Mouse (Mus musculus) lung, embryonic 16.5 days (tissue): ENCODE data around the gene Tm2d3. TPM values are rescaled to one million over a fixed set of nuclear protein-coding genes. Genes with fewer than 3 reads are reported as not detected.

Experiments
- ATAC-seq: fragments of 200-750 bp; cut with Nextera tagmentation; 2 replicates; pipeline ENCODE4 v1.8.0; 2017; ENCODE audit warnings: low read depth, mild to moderate bottlenecking, moderate library complexity
- H3K27ac ChIP-seq: fragments of 300-500 bp; sonication (generic); 2 replicates; pipeline ENCODE4 v1.5.1; 2014; ENCODE audit warnings: mild to moderate bottlenecking, control low read depth, low read length
- H3K27me3 ChIP-seq: fragments of 300-500 bp; sonication (generic); 2 replicates; pipeline ENCODE4 v1.6.1; 2014; ENCODE audit warnings: low read depth, low read length, mixed read lengths; ENCODE audit not compliant: control insufficient read depth, insufficient read depth
- H3K36me3 ChIP-seq: fragments of 300-500 bp; sonication (generic); 2 replicates; pipeline ENCODE4 v1.6.1; 2014; ENCODE audit warnings: low read length; ENCODE audit not compliant: control insufficient read depth, insufficient read depth
- H3K4me1 ChIP-seq: fragments of 300-500 bp; sonication (generic); replicated peaks from 2 replicates; pipeline ENCODE4 v1.6.1; 2014; ENCODE audit warnings: low read length, mixed read lengths; ENCODE audit not compliant: control insufficient read depth, insufficient read depth
- H3K4me2 ChIP-seq: fragments of 300-500 bp; sonication (generic); 2 replicates; pipeline ENCODE4 v1.6.1; 2014; ENCODE audit warnings: low read depth, low read length, control low read depth
- H3K4me3 ChIP-seq: fragments of 300-500 bp; sonication (generic); 2 replicates; pipeline ENCODE4 v1.5.1; 2014; ENCODE audit warnings: mild to moderate bottlenecking, low read length, control low read depth
- H3K9ac ChIP-seq: fragments of 300-500 bp; sonication (generic); 2 replicates; pipeline ENCODE4 v1.6.1; 2014; ENCODE audit warnings: low read length, control low read depth
- H3K9me3 ChIP-seq: fragments of 300-500 bp; sonication (generic); 2 replicates; pipeline ENCODE4 v1.6.1; 2016; ENCODE audit warnings: low read length; ENCODE audit not compliant: control insufficient read depth
- WGBS: fragments of 180-500 bp; shearing (Covaris S2); extraction: QIAGEN DNeasy Blood & Tissue Kit; methylation state at CpG from one replicate; pipeline ENCODE4 v1.1.7; 2014; 5-methylcytosine and 5-hydroxymethylcytosine counted together
- polyA plus RNA-seq: library from polyadenylated mRNA; unstranded; fragments of >200 nt; fragmentation: Nextera tagmentation; extraction: Ambion mirVana; gene quantifications from 2 replicates; pipeline ENCODE4 v1.2.1, GENCODE M21; 2015

The Tm2d3 gene
- polyA plus RNA-seq = 79.6 and 93.7 TPM in 2 replicates

- no peak within 1 kb of the TSS for H3K4me2 ChIP-seq
- H3K9ac ChIP-seq = no peak within 1 kb of the TSS
- 82% methylated on average over 7 of the region's 7 CpGs for WGBS
These were observed at the start of gene Tm2d3 for GRCm38 (mm10) chr7:65690869-65691268. TSS of gene Tm2d3 (plus strand) at chr7:65691169.

GRCm38 (mm10) chr7:65642371-65643304, 48.3 kb upstream of the Tm2d3 start:
- 64% methylated on average over 6 of the region's 6 CpGs for WGBS
- no peak overlapping the region for H3K9ac ChIP-seq
- no peak overlapping the region for H3K27ac ChIP-seq
- H3K4me2 ChIP-seq = no peak overlapping the region
- no peaks in the 10 kb centered on the region for H3K9me3 ChIP-seq
- H3K27me3 ChIP-seq = no peaks in the 10 kb centered on the region
- peaks cover 16% of the 10 kb centered on the region for H3K4me1 ChIP-seq
- H3K4me3 ChIP-seq = no peak overlapping the region
- H3K36me3 ChIP-seq = no peaks in the 10 kb centered on the region
- ATAC-seq = no peak

More at GRCm38 (mm10) chr7:65690869-65691268, at the start of gene Tm2d3:
- ATAC-seq = no peak
- Histone ChIP-seq H3K4me3 (no peak within 1 kb of the TSS), H3K4me1 (peaks cover 14% of the 10 kb centered on the region), H3K36me3 (peaks cover 5% of the 10 kb centered on the region; the same call in 1 of the 2 replicates), H3K27ac (no peak within 1 kb of the TSS; the same call in 1 of the 2 replicates), H3K27me3 (no peaks in the 10 kb centered on the region), H3K9me3 (no peaks in the 10 kb centered on the region)

- Histone ChIP-seq H3K9me3 (no peaks in the 10 kb centered on the region), H3K36me3 (no peaks in the 10 kb centered on the region; the same call in 1 of the 2 replicates), H3K27ac (peak overlapping the region; percentile 49), H3K27me3 (no peaks in the 10 kb centered on the region), H3K4me1 (peaks cover 16% of the 10 kb centered on the region), H3K9ac (no peak overlapping the region), H3K4me3 (peak overlapping the region; percentile 74), H3K4me2 (peak overlapping the region; percentile 96)
- WGBS = 14% methylated on average over 6 of the region's 6 CpGs
- ATAC-seq = peak; percentile 54
These were observed 47.0 kb upstream of the Tm2d3 start for GRCm38 (mm10) chr7:65643861-65644421.

- H3K4me3 ChIP-seq = peak within 1 kb of the TSS; percentile 74
- peak within 1 kb of the TSS; percentile 92 for H3K27ac ChIP-seq
- under 1% methylated on average over 62 of the region's 64 CpGs for WGBS
- H3K27me3 ChIP-seq = no peaks in the 10 kb centered on the region
- H3K9me3 ChIP-seq = peaks cover 5% of the 10 kb centered on the region; the same call in 1 of the 2 replicates
- H3K36me3 ChIP-seq = peaks cover 6% of the 10 kb centered on the region
- H3K4me2 ChIP-seq = peak within 1 kb of the TSS; percentile 96
- H3K4me1 ChIP-seq = peaks cover 16% of the 10 kb centered on the region
- peak within 1 kb of the TSS; percentile 76 for H3K9ac ChIP-seq
- peak; percentile 97 for ATAC-seq
These were observed 46.2 kb upstream of the Tm2d3 start, which contains the start of gene Tarsl2 for GRCm38 (mm10) chr7:65644643-65645351. TSS of gene Tarsl2 (plus strand) at chr7:65644898.

GRCm38 (mm10) chr7:65645996-65646395, 45.0 kb upstream of the Tm2d3 start:
- Histone ChIP-seq H3K9ac (no peak overlapping the region), H3K27me3 (no peaks in the 10 kb centered on the region), H3K9me3 (peaks cover 5% of the 10 kb centered on the region; the same call in 1 of the 2 replicates)

GRCm38 (mm10) chr7:65650662-65651061, 40.3 kb upstream of the Tm2d3 start:
- H3K27me3 ChIP-seq = no peaks in the 10 kb centered on the region
- H3K9me3 ChIP-seq = peaks cover 5% of the 10 kb centered on the region; the same call in 1 of the 2 replicates
- 83% methylated on average over 4 of the region's 4 CpGs for WGBS
- no peak for ATAC-seq
- 0 out of 2 replicates have a peak, but pooled peaks cover 3% of the 10 kb centered on the region for H3K4me1 ChIP-seq
- no peak overlapping the region for H3K27ac ChIP-seq
- peaks cover 6% of the 10 kb centered on the region for H3K36me3 ChIP-seq
- H3K9ac ChIP-seq = no peak overlapping the region
- H3K4me3 ChIP-seq = no peak overlapping the region
- no peak overlapping the region for H3K4me2 ChIP-seq

More at GRCm38 (mm10) chr7:65645996-65646395, 45.0 kb upstream of the Tm2d3 start:
- Histone ChIP-seq H3K36me3 (peaks cover 6% of the 10 kb centered on the region), H3K4me1 (peaks cover 16% of the 10 kb centered on the region), H3K4me2 (no peak overlapping the region), H3K27ac (no peak overlapping the region), H3K4me3 (no peak overlapping the region)
- ATAC-seq = no peak
- 83% methylated on average over 8 of the region's 8 CpGs for WGBS

- Histone ChIP-seq H3K36me3 (no peaks in the 10 kb centered on the region), H3K27ac (no peak overlapping the region), H3K4me2 (no peak overlapping the region), H3K4me1 (no peaks in the 10 kb centered on the region), H3K9me3 (no peaks in the 10 kb centered on the region), H3K4me3 (no peak overlapping the region), H3K9ac (no peak overlapping the region), H3K27me3 (no peaks in the 10 kb centered on the region)
- WGBS = 87% methylated on average over 2 of the region's 2 CpGs
- ATAC-seq = no peak
These were observed 33.4 kb upstream of the Tm2d3 start for GRCm38 (mm10) chr7:65657490-65658120.

- H3K27me3 ChIP-seq = no peaks in the 10 kb centered on the region
- WGBS = 77% methylated on average over 11 of the region's 11 CpGs
- H3K4me2 ChIP-seq = no peak overlapping the region
- H3K4me3 ChIP-seq = no peak overlapping the region
- no peak overlapping the region for H3K27ac ChIP-seq
- no peaks in the 10 kb centered on the region for H3K4me1 ChIP-seq
- ATAC-seq = no peak
- no peaks in the 10 kb centered on the region for H3K9me3 ChIP-seq
- no peaks in the 10 kb centered on the region for H3K36me3 ChIP-seq
- no peak overlapping the region for H3K9ac ChIP-seq
These were observed 27.7 kb upstream of the Tm2d3 start for GRCm38 (mm10) chr7:65663225-65663790.
